Mouse (Mus musculus) midbrain, postnatal 0 days (tissue): ENCODE data around the gene Mettl3. TPM values are rescaled to one million over a fixed set of nuclear protein-coding genes. Genes with fewer than 3 reads are reported as not detected.

Experiments
- ATAC-seq: fragments of 200-750 bp; cut with Nextera tagmentation; 2 replicates; pipeline ENCODE4 v1.8.0; 2017; ENCODE audit warnings: moderate number of reproducible peaks, mild to moderate bottlenecking, moderate TSS enrichment, moderate library complexity; ENCODE audit not compliant: low FRiP score
- DNase-seq: peaks from one replicate; pipeline ENCODE4 v3.0.0-alpha.2; 2015; ENCODE audit warnings: low spot score
- H3K27ac ChIP-seq: fragments of 300-500 bp; sonication (generic); 2 replicates; pipeline ENCODE4 v1.5.1; 2014; ENCODE audit warnings: low read depth, mild to moderate bottlenecking, low read length, mixed read lengths
- H3K27me3 ChIP-seq: fragments of 300-500 bp; sonication (generic); 2 replicates; pipeline ENCODE4 v1.6.1; 2014; ENCODE audit warnings: low read length, control low read depth, mixed read lengths; ENCODE audit not compliant: insufficient read depth
- H3K36me3 ChIP-seq: fragments of 300-500 bp; sonication (generic); 2 replicates; pipeline ENCODE4 v1.6.1; 2014; ENCODE audit warnings: low read length, control low read depth, mixed read lengths; ENCODE audit not compliant: insufficient read depth
- H3K4me1 ChIP-seq: fragments of 300-500 bp; sonication (generic); 2 replicates; pipeline ENCODE4 v1.6.1; 2014; ENCODE audit warnings: mild to moderate bottlenecking, control low read depth, antibody characterized with exemption, low read length, mixed read lengths; ENCODE audit not compliant: insufficient read depth
- H3K4me2 ChIP-seq: fragments of 300-500 bp; sonication (generic); 2 replicates; pipeline ENCODE4 v1.6.1; 2014; ENCODE audit warnings: low read depth, mild to moderate bottlenecking, low read length, mixed read lengths; ENCODE audit not compliant: poor library complexity, severe bottlenecking
- H3K4me3 ChIP-seq: fragments of 300-500 bp; sonication (generic); 2 replicates; pipeline ENCODE4 v1.5.1; 2014; ENCODE audit warnings: low read depth, mild to moderate bottlenecking, low read length, moderate library complexity
- H3K9ac ChIP-seq: fragments of 300-500 bp; sonication (generic); replicated peaks from 2 replicates; pipeline ENCODE4 v1.6.1; 2014; ENCODE audit warnings: mild to moderate bottlenecking, low read length, moderate library complexity, mixed read lengths; ENCODE audit not compliant: poor library complexity, severe bottlenecking
- H3K9me3 ChIP-seq: fragments of 300-500 bp; sonication (generic); 2 replicates; pipeline ENCODE4 v1.6.1; 2016; ENCODE audit warnings: low read length, control low read depth
- CTCF ChIP-seq: IDR thresholded peaks from 2 replicates; pipeline ENCODE4 v1.5.1; 2016; ENCODE audit warnings: antibody characterized with exemption, mild to moderate bottlenecking
- WGBS: fragments of 180-500 bp; shearing (Covaris S2); extraction: QIAGEN DNeasy Blood & Tissue Kit; methylation state at CpG from one replicate; pipeline ENCODE4 v1.1.7; 2014; 5-methylcytosine and 5-hydroxymethylcytosine counted together
- polyA plus RNA-seq: library from polyadenylated mRNA; unstranded; fragments of >200 nt; fragmentation: Nextera tagmentation; extraction: Ambion mirVana; gene quantifications from 2 replicates; pipeline ENCODE4 v1.2.1, GENCODE M21; 2015
- total RNA-seq: library from RNA; depleted of rRNA; stranded (reverse); fragments of >200 nt; gene quantifications from 2 replicates; pipeline ENCODE4 v1.2.3, GENCODE M21; 2014; rRNA removed

Mettl3 gene
- total RNA-seq = 19.6 and 22.6 TPM in 2 replicates
- polyA plus RNA-seq = 24.1 and 24.2 TPM in 2 replicates

DNA sequence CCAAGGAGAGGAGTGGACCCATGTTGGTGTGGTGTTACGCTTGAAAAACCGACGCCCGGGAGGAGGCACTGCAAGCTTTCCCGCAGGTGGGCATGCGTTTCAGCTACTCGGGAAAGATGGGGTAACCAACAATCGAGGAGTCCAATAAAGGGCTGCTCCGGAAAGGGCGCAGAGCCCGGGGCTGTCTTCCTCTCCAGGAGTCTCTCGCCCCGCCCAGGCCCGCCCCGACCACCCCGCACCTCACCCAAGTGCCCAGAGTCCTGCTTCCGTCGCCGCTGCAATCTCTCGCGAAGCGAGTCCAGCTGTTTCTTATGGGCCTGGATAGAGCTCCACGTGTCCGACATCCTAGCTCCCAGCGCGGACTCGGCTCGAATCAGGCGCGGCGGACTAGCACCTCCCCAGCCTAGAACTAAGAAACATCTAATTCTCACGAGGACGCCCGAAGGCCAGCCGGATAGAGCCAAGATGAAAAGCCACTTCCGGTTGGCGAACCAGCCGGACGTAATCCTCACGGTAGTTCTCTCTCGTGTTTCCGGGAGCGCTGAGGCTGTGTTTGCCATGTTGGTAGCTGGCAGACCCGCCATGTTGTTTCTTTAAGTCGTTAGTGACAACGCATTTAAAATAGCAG is at the start of gene Mettl3:
Mettl3 (minus strand) TSS at position 485 of the 628 bp plus-strand sequence.
- ATAC-seq (peak; percentile 95), DNase-seq (peak; percentile 98)
- peak within 1 kb of the TSS; percentile 71 for H3K4me3 ChIP-seq
- H3K27ac ChIP-seq = peak within 1 kb of the TSS; percentile 93
- H3K4me2 ChIP-seq = peak within 1 kb of the TSS; percentile 65
- peak; percentile 55 for TF ChIP-seq CTCF
- H3K27me3 ChIP-seq = no peaks in the 10 kb centered on the region
- peaks cover 2% of the 10 kb centered on the region for H3K36me3 ChIP-seq
- no peaks in the 10 kb centered on the region for H3K4me1 ChIP-seq
- H3K9me3 ChIP-seq = no peaks in the 10 kb centered on the region
- H3K9ac ChIP-seq = peak within 1 kb of the TSS; percentile 60
- under 1% methylated on average over 46 of the region's 46 CpGs for WGBS

GRCm38 (mm10) chr14:52339512-52339852 is 34.6 kb upstream of the Mettl3 start:
- Histone ChIP-seq H3K27me3 (no peaks in the 10 kb centered on the region), H3K9me3 (no peaks in the 10 kb centered on the region), H3K4me3 (peak overlapping the region; percentile 25; the same call in 1 of the 2 replicates), H3K36me3 (no peaks in the 10 kb centered on the region), H3K4me2 (peak overlapping the region; percentile 46), H3K9ac (0 out of 2 replicates have a peak overlapping the region, but pooled peaks have one; percentile 33), H3K4me1 (no peaks in the 10 kb centered on the region), H3K27ac (peak overlapping the region; percentile 58)
- no peak for TF ChIP-seq CTCF
- WGBS = 70% methylated on average over 6 of the region's 6 CpGs
- DNase-seq = no peak
- ATAC-seq = 0 out of 2 replicates have a peak, but pooled peaks have one; percentile 8

GRCm38 (mm10) chr14:52338751-52339511 is 34.0 kb upstream of the Mettl3 start:
- H3K4me3 ChIP-seq = peak overlapping the region; percentile 25
- WGBS = 23% methylated on average over 21 of the region's 21 CpGs
- 0 out of 2 replicates have a peak overlapping the region, but pooled peaks have one; percentile 33 for H3K9ac ChIP-seq
- H3K27ac ChIP-seq = peak overlapping the region; percentile 58
- peak; percentile 91 for DNase-seq
- no peaks in the 10 kb centered on the region for H3K27me3 ChIP-seq
- peak; percentile 95 for TF ChIP-seq CTCF
- peak; percentile 78 for ATAC-seq
- H3K36me3 ChIP-seq = no peaks in the 10 kb centered on the region
- no peaks in the 10 kb centered on the region for H3K9me3 ChIP-seq
- H3K4me2 ChIP-seq = peak overlapping the region; percentile 46
- H3K4me1 ChIP-seq = no peaks in the 10 kb centered on the region

DNA sequence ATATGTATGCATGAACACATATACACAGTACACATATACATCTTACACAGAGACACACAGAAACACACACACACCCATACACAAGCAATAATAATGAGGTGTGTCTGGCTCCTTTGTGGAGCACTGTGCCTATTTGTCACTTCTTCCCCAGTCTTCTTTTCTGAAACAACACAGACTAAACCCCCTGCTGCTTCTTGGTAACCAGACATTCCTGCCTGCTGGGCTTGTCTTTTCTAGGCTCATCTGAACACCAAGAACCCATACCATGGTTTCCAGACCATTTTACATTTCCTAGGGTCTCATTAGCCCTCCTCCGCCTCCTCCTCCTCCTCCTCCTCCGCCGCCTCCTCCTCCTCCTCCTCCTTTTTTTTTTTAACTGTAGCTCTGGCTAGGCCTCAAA is 27.2 kb upstream of the Mettl3 start:
- 23% methylated on average over 3 of the region's 3 CpGs for WGBS
- no peaks in the 10 kb centered on the region for H3K9me3 ChIP-seq
- H3K9ac ChIP-seq = no peak overlapping the region
- H3K4me3 ChIP-seq = no peak overlapping the region
- no peak overlapping the region for H3K27ac ChIP-seq
- H3K4me1 ChIP-seq = no peaks in the 10 kb centered on the region
- DNase-seq (no peak), ATAC-seq (no peak)
- H3K27me3 ChIP-seq = no peaks in the 10 kb centered on the region
- no peaks in the 10 kb centered on the region for H3K36me3 ChIP-seq
- no peak for TF ChIP-seq CTCF
- H3K4me2 ChIP-seq = no peak overlapping the region

GRCm38 (mm10) chr14:52331069-52331750 is 26.3 kb upstream of the Mettl3 start:
- H3K27ac ChIP-seq = peak overlapping the region; percentile 12; the same call in 1 of the 2 replicates
- H3K36me3 ChIP-seq = no peaks in the 10 kb centered on the region
- no peak for TF ChIP-seq CTCF
- DNase-seq (peak; percentile 32), ATAC-seq (no peak)
- no peak overlapping the region for H3K4me2 ChIP-seq
- H3K9ac ChIP-seq = no peak overlapping the region
- 11% methylated on average over 4 of the region's 4 CpGs for WGBS
- no peak overlapping the region for H3K4me3 ChIP-seq
- no peaks in the 10 kb centered on the region; the same call in 1 of the 2 replicates for H3K4me1 ChIP-seq
- H3K27me3 ChIP-seq = no peaks in the 10 kb centered on the region
- H3K9me3 ChIP-seq = no peaks in the 10 kb centered on the region
